Mouse (Mus musculus): Measurements from ENCODE around the gene Tbc1d8. TPM values are rescaled to one million over a fixed set of nuclear protein-coding genes. Genes with fewer than 3 reads are reported as not detected.

Gene Tbc1d8
- total and polyA plus RNA-seq, 2 experiments from 2014 or later = 7.8 to 17.4 TPM

- no peak for TF ChIP-seq CTCF (IDR thresholded peaks at IDR 0.05; ENCODE audit: low read depth)
- H3K4me3 ChIP-seq (ENCODE audit: low read length) = no peak overlapping the region
- WGBS = 92% methylated on average over 3 of the region's 3 CpGs
- H3K4me2 ChIP-seq (ENCODE audit: low read depth, low read length) = no peak overlapping the region
- ATAC-seq (no peak), DNase-seq (ENCODE audit: low spot score) (no peak)
- no peaks in the 10 kb centered on the region for H3K9me3 ChIP-seq (ENCODE audit: low read length)
- no peaks in the 10 kb centered on the region for H3K4me1 ChIP-seq (ENCODE audit: insufficient read depth, low read length)
- H3K27me3 ChIP-seq (ENCODE audit: insufficient read depth, low read length) = no peaks in the 10 kb centered on the region
- no peaks in the 10 kb centered on the region; the same call in 1 of the 2 replicates for H3K36me3 ChIP-seq (ENCODE audit: insufficient read depth, low read length)
- H3K27ac ChIP-seq = no peak overlapping the region
- no peak overlapping the region for H3K9ac ChIP-seq (replicated peaks; ENCODE audit: low read length)
Observed at GRCm38 (mm10) chr1:39400173-39400572, 78.4 kb downstream of the Tbc1d8 start.

GRCm38 (mm10) chr1:39399228-39399627 is 79.3 kb downstream of the Tbc1d8 start:
- WGBS = 83% methylated on average over 4 of the region's 4 CpGs
- Histone ChIP-seq H3K4me3 (ENCODE audit: low read length) (no peak overlapping the region), H3K9me3 (ENCODE audit: low read length) (no peaks in the 10 kb centered on the region), H3K27me3 (ENCODE audit: insufficient read depth, low read length) (no peaks in the 10 kb centered on the region), H3K36me3 (ENCODE audit: insufficient read depth, low read length) (no peaks in the 10 kb centered on the region; the same call in 1 of the 2 replicates), H3K4me2 (ENCODE audit: low read depth, low read length) (no peak overlapping the region), H3K9ac (replicated peaks; ENCODE audit: low read length) (no peak overlapping the region), H3K4me1 (ENCODE audit: insufficient read depth, low read length) (no peaks in the 10 kb centered on the region), H3K27ac (no peak overlapping the region)
- DNase-seq (ENCODE audit: low spot score) (no peak), ATAC-seq (no peak)
- no peak for TF ChIP-seq CTCF (IDR thresholded peaks at IDR 0.05; ENCODE audit: low read depth)

- no peaks in the 10 kb centered on the region for H3K36me3 ChIP-seq (ENCODE audit: insufficient read depth, low read length)
- no peak overlapping the region for H3K27ac ChIP-seq
- 94% methylated on average over 6 of the region's 6 CpGs for WGBS
- DNase-seq (ENCODE audit: low spot score) (no peak), ATAC-seq (no peak)
- no peak overlapping the region for H3K4me3 ChIP-seq (ENCODE audit: low read length)
- H3K4me2 ChIP-seq (ENCODE audit: low read depth, low read length) = no peak overlapping the region
- TF ChIP-seq CTCF (IDR thresholded peaks at IDR 0.05; ENCODE audit: low read depth) = no peak
- no peaks in the 10 kb centered on the region for H3K4me1 ChIP-seq (ENCODE audit: insufficient read depth, low read length)
- no peak overlapping the region for H3K9ac ChIP-seq (replicated peaks; ENCODE audit: low read length)
- no peaks in the 10 kb centered on the region for H3K9me3 ChIP-seq (ENCODE audit: low read length)
- no peaks in the 10 kb centered on the region for H3K27me3 ChIP-seq (ENCODE audit: insufficient read depth, low read length)
Observed at GRCm38 (mm10) chr1:39398284-39398683, 80.3 kb downstream of the Tbc1d8 start.

- no peaks in the 10 kb centered on the region for H3K27me3 ChIP-seq (ENCODE audit: insufficient read depth, low read length)
- no peak overlapping the region for H3K9ac ChIP-seq (replicated peaks; ENCODE audit: low read length)
- no peaks in the 10 kb centered on the region for H3K36me3 ChIP-seq (ENCODE audit: insufficient read depth, low read length)
- 78% methylated on average over 4 of the region's 4 CpGs for WGBS
- no peak for TF ChIP-seq CTCF (IDR thresholded peaks at IDR 0.05; ENCODE audit: low read depth)
- no peak overlapping the region for H3K27ac ChIP-seq
- no peak for ATAC-seq
- H3K9me3 ChIP-seq (ENCODE audit: low read length) = no peaks in the 10 kb centered on the region
- DNase-seq (ENCODE audit: low spot score) = no peak
- no peaks in the 10 kb centered on the region for H3K4me1 ChIP-seq (ENCODE audit: insufficient read depth, low read length)
- no peak overlapping the region for H3K4me2 ChIP-seq (ENCODE audit: low read depth, low read length)
- H3K4me3 ChIP-seq (ENCODE audit: low read length) = no peak overlapping the region
Observed at GRCm38 (mm10) chr1:39396347-39396746, 82.2 kb downstream of the Tbc1d8 start.

GRCm38 (mm10) chr1:39394650-39395049 is 83.9 kb downstream of the Tbc1d8 start:
- Histone ChIP-seq H3K4me3 (ENCODE audit: low read length) (no peak overlapping the region), H3K36me3 (ENCODE audit: insufficient read depth, low read length) (no peaks in the 10 kb centered on the region), H3K4me1 (ENCODE audit: insufficient read depth, low read length) (no peaks in the 10 kb centered on the region), H3K9me3 (ENCODE audit: low read length) (no peaks in the 10 kb centered on the region), H3K27me3 (ENCODE audit: insufficient read depth, low read length) (no peaks in the 10 kb centered on the region), H3K27ac (no peak overlapping the region), H3K9ac (replicated peaks; ENCODE audit: low read length) (no peak overlapping the region), H3K4me2 (ENCODE audit: low read depth, low read length) (no peak overlapping the region)
- no peak for TF ChIP-seq CTCF (IDR thresholded peaks at IDR 0.05; ENCODE audit: low read depth)
- 87% methylated on average over 3 of the region's 3 CpGs for whole genome bisulfite sequencing
- no peak for ATAC-seq
- DNase-seq (ENCODE audit: low spot score) = no peak

DNA sequence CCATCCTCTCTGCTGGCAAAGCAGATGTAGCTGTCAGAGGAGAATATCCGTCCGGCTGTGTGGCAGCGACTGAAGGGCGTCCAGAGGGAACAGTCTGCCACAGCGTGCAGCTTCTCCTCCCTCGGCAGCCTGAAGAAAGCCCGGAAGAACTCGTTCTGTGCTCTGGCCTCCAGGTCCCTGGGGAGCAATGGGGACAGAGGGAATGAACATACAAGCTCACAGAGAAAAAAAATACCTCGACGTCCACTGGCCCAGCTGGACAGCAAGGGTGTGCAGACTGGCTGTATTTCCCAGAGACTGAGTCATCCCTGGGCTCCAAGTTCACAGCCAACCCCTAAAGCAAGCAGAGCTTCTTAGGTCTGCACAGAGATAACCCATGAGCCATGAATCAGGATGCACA is 84.5 kb downstream of the Tbc1d8 start:
- ATAC-seq (no peak), DNase-seq (ENCODE audit: low spot score) (no peak)
- no peak overlapping the region for H3K27ac ChIP-seq
- H3K4me1 ChIP-seq (ENCODE audit: insufficient read depth, low read length) = no peaks in the 10 kb centered on the region
- no peaks in the 10 kb centered on the region for H3K9me3 ChIP-seq (ENCODE audit: low read length)
- WGBS = 47% methylated on average over 10 of the region's 10 CpGs
- H3K9ac ChIP-seq (replicated peaks; ENCODE audit: low read length) = no peak overlapping the region
- no peak overlapping the region for H3K4me2 ChIP-seq (ENCODE audit: low read depth, low read length)
- H3K36me3 ChIP-seq (ENCODE audit: insufficient read depth, low read length) = no peaks in the 10 kb centered on the region
- no peaks in the 10 kb centered on the region for H3K27me3 ChIP-seq (ENCODE audit: insufficient read depth, low read length)
- no peak for TF ChIP-seq CTCF (IDR thresholded peaks at IDR 0.05; ENCODE audit: low read depth)
- H3K4me3 ChIP-seq (ENCODE audit: low read length) = no peak overlapping the region

- WGBS = 87% methylated on average over 8 of the region's 8 CpGs
Observed at GRCm38 (mm10) chr1:39393217-39393867, 85.2 kb downstream of the Tbc1d8 start.

More at GRCm38 (mm10) chr1:39393217-39393867, 85.2 kb downstream of the Tbc1d8 start:
- no peak for ATAC-seq
- Histone ChIP-seq H3K36me3 (ENCODE audit: insufficient read depth, low read length) (peaks cover 5% of the 10 kb centered on the region; the same call in 1 of the 2 replicates), H3K27me3 (ENCODE audit: insufficient read depth, low read length) (no peaks in the 10 kb centered on the region), H3K27ac (no peak overlapping the region), H3K4me1 (ENCODE audit: insufficient read depth, low read length) (no peaks in the 10 kb centered on the region), H3K4me3 (ENCODE audit: low read length) (no peak overlapping the region), H3K9ac (replicated peaks; ENCODE audit: low read length) (no peak overlapping the region), H3K4me2 (ENCODE audit: low read depth, low read length) (no peak overlapping the region), H3K9me3 (ENCODE audit: low read length) (no peaks in the 10 kb centered on the region)
- DNase-seq (ENCODE audit: low spot score) = no peak
- no peak for TF ChIP-seq CTCF (IDR thresholded peaks at IDR 0.05; ENCODE audit: low read depth)

Measured in hindbrain, postnatal 0 days (tissue).